Mouse (Mus musculus) left cerebral cortex, adult 11 months (tissue): ENCODE measurements around the gene Gimap8.
"Not testable (repeated sequence)": the region's sequence is repeated elsewhere in the genome, so short reads cannot be mapped to it uniquely, and the experiment has no call there.

Experiments
- DNase-seq: peaks from one replicate; pipeline ENCODE4 v3.0.0; 2022; ENCODE audit warnings: low spot score

The Gimap8 gene

DNA sequence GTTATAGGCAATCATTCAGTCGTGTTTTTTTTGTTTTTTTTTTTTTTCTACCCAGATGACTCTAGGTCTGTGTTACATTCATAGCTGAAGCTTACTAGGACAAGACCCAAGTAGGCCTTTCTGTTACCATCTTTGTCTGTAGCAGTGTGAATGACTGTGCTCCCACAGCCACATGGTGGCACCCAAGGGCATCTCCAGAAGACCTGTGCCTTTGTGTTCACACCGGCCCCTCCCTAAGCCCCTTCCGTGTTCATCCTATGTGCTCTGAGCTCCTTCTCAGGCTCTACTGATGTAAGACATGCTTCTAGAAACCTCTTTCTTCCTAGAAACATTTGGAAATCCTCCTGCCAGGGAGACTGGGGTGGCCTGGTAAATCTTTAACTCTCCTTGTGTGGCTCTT is at the start of gene Gimap8:
Gene Gimap8, plus strand, starts transcription at position 240 of the 400 bp plus-strand sequence.
- DNase-seq = no peak

- DNase-seq = no peak
Observed at GRCm38 (mm10) chr6:48600594-48600993, 46.4 kb upstream of the Gimap8 start.

DNA sequence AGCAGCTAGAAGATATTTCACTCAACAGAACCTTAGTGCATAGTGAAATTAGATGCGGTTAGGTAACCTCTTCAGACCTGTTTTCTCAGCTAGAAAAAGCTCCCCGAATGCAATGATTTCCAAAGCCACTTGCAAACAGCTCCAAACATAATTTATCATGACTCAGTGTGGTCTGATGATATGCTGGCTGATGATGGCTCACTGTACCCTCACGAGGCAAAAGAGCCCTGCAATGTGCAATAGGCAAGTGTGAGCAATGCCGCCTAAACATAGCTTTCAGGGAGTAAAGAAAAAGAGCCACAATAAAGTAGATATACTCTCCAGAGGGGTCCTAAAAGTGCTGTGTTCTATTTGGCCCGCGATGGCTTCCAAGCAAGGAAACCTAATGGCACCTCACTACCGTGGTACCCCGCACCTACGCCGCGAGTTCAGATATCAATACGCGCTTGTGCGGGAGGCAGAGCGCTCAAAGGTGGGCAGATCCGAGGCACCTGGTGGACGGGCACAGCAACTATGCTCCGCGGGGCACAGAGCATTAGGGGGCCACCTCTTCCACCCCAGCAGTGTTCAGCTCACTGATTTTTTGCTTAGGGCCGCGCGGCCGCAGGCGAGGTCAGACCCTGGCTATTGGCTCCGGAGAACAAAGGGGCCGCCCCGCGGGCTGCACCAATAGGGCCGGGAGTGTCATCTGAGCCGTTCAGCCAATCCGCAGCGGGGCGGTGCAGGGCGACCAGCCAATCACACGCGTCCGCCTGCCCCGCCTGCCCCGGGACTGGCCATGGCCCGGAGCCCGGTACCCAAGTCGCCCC is 45.6 kb upstream of the Gimap8 start, which contains the start of gene Zfp775:
Gene Zfp775, plus strand, starts transcription at position 793 of the 809 bp plus-strand sequence.
- peak; percentile 94 for DNase-seq

DNA sequence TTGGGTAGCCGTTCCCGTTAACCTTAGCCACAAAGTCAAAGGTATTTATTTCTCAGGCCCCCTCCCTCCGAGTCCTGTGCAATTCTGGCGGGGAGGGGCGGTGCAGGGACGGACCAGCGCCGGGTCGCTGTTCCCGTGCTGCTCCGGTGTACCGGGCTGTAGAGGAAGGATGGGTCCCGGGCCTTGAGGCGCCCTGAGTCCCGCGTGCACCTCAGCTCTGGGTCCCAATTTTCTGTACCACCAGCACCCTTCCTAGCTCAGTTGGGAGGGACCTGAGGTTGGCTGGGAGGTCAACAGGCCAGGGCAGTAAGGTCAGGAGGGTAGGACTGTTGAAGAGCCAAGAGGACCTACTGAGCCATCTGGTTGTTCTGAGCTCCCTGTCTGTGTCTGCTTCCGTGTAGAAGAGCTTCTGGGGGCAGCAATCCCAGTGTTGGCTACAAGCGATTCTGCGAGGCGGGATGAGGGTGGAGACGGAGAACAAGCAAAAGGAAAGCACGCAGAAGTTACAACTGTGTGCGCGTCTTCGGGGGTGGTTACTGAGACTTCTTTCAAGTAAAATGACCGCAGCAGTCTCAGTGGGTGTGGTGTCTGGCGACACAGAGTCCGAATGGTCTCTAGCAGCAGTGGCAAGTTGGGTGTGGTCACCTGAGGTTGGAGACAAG is 44.8 kb upstream of the Gimap8 start:
- DNase-seq = no peak

DNA sequence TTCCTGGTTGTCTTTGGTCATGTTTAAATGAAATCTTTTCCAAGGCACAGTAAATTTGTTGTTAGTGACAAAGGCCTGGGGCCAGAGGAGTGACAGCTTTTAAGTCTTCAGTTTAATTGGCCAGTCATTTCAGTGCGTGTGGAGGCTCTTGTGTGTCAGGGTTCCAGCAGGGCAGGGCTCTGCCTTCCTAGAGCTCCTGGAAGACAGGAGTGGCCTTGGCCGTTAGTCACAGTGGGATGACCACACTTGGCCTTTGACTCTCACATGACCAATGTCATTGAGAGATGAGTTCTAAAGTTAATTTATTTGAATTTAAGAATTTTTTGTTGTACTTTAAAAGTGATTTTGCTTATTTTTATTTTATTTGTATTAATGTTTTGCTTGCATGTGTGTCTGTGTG is 38.9 kb upstream of the Gimap8 start:
- no peak for DNase-seq

- DNase-seq = no peak
Observed at GRCm38 (mm10) chr6:48609512-48609911, 37.5 kb upstream of the Gimap8 start.

DNA sequence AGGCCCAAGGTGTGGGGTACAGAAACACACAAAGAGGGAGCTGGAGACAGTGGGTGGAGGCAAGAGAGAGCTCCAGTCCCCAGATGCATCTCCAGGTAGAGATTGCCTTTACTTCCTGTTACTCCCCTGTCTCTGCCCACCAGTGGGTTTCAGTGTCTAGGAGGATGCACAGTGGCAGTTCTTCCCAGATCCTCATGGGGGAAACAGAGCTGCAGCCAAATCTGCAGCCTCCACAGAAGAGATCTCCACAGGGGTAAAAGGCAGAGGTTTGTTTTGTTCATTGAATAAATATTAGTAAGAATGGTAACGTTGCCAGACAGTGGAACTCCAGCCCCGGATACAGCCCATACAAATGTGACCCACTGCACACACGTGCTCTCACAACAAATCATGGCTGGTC is 36.4 kb upstream of the Gimap8 start:
- no peak for DNase-seq

DNA sequence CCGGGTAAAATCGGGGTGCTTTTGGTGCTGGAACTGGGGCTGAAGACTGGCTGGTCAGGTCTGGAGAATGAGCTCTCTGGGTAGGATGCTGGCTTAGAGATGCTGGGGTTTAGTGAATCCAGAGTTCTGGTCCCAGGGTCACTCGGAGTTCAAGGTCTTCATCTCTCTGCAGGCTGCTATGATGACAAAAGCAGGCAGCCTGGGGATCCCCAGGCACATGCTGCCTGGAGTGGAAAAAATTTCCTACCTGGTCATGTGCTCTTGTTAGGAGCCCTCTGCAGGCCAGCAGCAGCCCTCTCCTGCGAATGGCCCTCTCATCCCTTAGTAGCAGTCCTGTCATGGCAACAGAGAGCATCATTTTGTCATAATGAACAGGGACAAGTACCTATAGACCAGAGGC is 33.6 kb upstream of the Gimap8 start:
- no peak for DNase-seq

- DNase-seq = no peak
Observed at GRCm38 (mm10) chr6:48614756-48615155, 32.3 kb upstream of the Gimap8 start.

GRCm38 (mm10) chr6:48620031-48620430 is 27.0 kb upstream of the Gimap8 start:
- DNase-seq = no peak

DNA sequence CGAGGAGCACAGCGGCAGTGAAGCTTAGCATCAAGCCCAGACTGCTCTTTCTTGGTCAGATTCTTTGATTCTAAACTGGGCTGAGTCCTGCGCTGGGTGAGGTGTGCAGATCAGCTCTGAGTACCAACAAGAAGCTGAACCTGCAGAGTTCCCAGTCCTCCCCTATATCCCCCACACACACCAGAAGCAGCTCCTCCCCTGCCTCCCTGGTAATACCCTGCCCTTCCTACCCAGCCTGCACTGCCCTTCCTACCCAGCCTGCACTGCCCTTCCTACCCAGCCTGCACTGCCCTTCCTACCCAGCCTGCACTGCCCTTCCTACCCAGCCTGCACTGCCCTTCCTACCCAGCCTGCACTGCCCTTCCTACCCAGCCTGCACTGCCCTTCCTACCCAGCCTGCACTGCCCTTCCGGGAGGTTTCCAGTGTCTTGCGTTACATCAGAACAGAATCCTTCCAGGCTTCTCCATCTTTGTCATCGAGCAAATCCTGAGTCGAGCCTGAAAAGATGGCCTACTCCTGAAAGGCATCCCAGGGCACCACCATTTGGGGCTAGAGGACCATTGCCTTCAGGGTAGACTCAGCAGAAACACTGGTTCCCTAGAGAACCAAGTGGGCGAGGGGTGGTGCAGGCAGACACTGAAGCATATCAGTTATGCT is 24.7 kb upstream of the Gimap8 start:
- DNase-seq = not testable (repeated sequence)

- DNase-seq = no peak
Observed at GRCm38 (mm10) chr6:48623460-48623859, 23.6 kb upstream of the Gimap8 start.

DNA sequence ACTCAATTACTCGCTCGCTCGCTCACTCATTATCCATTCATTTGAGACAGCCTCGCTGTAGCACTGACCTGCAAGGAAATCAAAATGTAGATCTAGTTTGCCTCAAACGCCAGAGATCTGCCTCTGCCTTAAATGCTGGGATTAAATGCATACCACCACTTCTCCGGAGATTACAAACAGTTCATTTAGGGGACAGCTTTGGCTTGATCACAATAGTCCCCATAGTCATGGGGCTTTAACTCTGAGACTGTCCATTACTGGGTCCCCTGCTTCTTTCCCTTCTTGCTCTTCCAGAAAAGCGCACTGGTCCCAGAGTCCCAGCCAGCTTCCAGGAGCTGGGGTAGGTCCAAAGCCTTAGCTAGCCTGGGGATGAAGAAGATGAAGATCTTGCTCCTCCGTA is 20.6 kb upstream of the Gimap8 start, which contains the start of gene AI854703:
Gene AI854703, plus strand, starts transcription at position 301 of the 400 bp plus-strand sequence.
- DNase-seq = no peak

DNA sequence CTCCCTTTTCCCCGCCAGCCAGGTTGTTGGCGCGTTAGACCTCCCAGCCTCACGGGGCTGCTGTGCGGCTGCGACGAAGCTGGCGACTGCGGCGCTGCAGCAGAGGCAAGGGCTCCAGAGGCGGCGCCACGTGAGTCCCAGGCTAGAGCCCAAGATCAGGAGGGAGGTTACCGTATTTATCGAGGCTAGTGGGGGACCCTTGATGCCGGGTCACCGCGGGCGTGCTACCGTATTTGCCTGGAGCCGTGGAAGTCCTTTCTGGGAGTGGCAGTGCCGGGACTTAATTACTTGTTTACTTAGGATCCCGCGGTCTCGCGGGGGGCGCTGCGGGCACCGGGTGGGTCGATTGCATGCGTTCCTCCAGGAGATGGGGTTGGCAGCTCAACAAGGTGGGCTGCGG is 20.1 kb upstream of the Gimap8 start:
- DNase-seq = peak; percentile 59

DNA sequence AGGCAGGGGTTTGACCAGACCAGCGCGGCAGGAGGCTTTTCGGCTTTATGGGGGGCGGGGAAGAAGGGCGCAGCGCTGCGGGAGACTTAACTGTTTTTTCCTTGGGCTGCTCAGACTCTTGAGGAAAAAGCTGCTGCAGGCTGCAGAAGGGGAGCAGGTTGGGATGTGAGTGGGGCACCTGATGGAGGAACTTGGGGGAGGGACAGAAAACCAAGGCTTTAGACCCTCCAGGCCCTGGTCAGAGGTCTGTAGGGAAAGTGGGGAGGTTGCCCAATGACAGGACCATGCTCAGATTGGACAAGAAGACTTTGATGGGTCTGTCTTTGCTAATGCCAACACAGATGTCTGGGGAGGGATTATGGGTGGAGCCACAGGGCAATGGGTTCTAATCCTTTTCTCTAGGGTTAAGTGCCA is 19.5 kb upstream of the Gimap8 start:
- no peak for DNase-seq

DNA sequence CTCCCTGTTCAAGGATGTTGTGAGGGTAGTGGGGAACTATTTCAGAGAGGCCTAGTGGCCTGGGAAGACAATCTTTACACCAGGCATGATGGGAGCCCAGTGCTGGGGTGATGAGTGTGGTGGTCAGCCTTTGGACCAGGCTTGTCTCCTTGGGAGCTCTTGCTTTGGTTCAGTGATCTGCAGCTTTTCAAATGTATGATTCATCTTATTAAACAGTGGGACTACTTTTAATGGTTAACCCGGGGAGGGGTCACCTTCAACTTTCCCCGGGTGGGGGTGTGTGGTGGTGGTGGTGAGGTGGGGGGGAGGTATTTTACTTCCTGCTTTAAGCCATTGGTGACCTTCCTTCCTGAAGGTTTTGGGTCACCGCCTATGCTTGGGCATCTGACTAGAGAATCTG is 18.7 kb upstream of the Gimap8 start:
- DNase-seq = no peak

GRCm38 (mm10) chr6:48628808-48629660 is 18.0 kb upstream of the Gimap8 start:
- DNase-seq = no peak

GRCm38 (mm10) chr6:48629661-48630034 is 17.4 kb upstream of the Gimap8 start:
- no peak for DNase-seq

DNA sequence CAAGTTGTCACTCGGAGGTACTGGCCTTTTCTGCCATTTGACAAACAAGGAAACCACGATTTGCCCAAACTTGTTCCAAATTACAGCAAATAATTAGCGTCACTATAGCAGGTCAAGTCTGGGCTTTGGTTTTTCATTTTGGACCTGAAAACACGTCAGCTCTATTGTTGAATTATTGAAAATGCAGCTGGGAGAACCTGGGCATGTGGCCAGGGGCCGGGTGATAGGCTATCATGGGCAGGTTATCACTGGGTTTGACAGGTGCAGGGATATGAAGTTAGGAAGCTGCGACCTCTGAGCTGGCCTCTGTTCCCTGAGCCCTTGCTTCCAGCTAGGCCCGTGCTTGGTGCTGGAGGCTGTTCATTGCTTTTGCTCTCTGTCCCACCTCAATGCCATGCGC is 16.2 kb upstream of the Gimap8 start:
- no peak for DNase-seq

GRCm38 (mm10) chr6:48635105-48635504 is 11.9 kb upstream of the Gimap8 start:
- no peak for DNase-seq

- no peak for DNase-seq
Observed at GRCm38 (mm10) chr6:48636515-48636914, 10.5 kb upstream of the Gimap8 start.
